Mouse (Mus musculus): ENCODE measurements around the gene Lama4.
A peak's percentile ranks its signal among the peaks of the same experiment; 100 is the strongest.

Gene Lama4

GRCm38 (mm10) chr10:38965075-38965781 is at the start of gene Lama4:
TSS of gene Lama4 (plus strand) at chr10:38965515.
- DNase-seq, result peak; percentile 99

DNA sequence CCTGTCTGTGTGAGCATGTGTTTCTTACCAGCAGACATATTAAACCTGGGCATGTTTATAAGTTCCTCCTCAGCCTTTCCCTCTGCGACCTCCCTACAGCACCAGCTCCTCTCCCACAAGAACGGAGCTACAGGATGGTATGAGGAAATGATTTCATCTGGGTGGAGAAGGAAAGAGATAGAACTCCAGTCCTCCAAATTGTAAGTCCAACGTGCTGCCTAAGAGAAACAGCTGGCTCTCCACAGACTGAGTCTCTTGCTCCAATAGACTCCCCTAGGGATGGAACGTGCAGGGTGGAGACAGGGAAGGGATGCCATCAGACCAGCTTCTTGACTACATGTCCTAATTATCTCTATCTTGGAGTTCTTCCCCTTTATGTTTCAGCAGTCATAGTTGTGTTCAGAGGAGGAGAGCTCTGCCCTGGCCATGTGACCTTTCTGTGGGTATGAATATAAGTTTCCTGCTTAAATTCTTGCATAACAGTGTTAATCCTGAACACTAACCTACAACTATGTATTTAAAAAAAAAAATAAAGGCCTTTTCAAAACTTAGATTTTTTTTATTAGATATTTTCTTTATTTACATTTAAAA is 49.2 kb upstream of the Lama4 start:
- DNase-seq, result peak; percentile 96

GRCm38 (mm10) chr10:38928940-38929697 is 36.2 kb upstream of the Lama4 start:
- peak; percentile 87 for DNase-seq

GRCm38 (mm10) chr10:38944701-38945100 is 20.6 kb upstream of the Lama4 start:
- DNase-seq, result peak; percentile 51

- DNase-seq, result peak; percentile 98
These were observed 3.4 kb upstream of the Lama4 start for GRCm38 (mm10) chr10:38961920-38962319.

DNA sequence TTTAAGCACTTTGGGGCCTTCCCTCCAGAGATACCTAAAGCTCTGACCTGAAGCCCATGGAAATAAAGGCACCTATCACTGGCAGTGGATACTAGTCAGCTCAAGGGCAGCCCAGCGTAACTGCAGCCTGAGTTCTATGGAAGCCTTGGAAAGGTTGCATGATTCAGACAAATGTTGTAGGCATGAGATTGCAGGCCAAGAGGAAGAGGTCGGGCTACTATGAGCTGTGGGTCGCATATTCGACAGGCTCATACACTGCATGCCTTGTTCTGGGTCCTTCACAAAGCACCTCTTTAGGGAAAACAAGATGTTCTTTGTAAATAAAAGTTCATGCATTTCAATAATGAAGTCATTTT is 618 bp upstream of the Lama4 start:
- DNase-seq, result no peak

- DNase-seq, result peak; percentile 95
These were observed 542 bp downstream of the Lama4 start for GRCm38 (mm10) chr10:38965857-38966256.

- DNase-seq, result peak; percentile 73
These were observed 1.3 kb downstream of the Lama4 start for GRCm38 (mm10) chr10:38966646-38967045.

GRCm38 (mm10) chr10:38968326-38969072 is 3.2 kb downstream of the Lama4 start:
- DNase-seq, result peak; percentile 93

DNA sequence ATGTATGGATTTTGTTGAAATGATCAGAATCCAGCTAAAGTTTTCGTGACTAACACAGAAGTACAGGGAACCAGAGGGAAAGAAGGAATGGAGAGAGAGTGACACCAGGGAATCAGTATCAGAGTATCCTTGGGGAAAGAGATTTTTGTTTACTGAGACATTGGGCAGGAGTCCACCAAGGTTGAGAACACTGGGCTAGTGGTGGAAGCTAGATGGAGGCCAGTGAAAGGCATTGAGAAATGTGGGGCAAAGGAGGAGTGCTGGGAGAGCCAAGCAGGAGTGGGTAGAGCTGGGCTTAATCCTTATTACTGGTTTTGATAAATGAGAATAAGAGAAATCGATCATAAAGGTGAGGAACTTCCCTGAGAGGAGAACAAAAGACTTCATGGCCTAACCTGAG is 4.2 kb downstream of the Lama4 start:
- DNase-seq, result peak; percentile 86

DNA sequence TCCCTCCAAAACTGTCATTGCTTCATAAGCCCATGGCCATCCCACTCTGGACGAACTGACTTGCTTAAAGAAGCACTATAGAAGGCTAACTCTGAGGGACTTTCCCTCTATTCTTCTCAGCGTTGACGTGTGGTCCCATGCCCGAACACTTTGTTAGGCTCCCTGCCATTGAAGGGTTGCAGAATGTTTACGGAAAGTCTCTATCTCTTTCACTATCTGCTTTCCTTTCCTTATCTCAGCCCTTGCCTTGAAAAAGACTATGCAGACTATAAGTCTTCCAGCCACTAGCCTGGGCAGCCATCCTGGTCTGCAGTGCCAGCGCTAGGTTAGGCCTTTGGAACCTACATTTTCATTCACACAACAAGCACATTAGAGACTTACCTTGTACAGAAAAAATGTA is 4.7 kb downstream of the Lama4 start:
- DNase-seq, result peak; percentile 84

DNA sequence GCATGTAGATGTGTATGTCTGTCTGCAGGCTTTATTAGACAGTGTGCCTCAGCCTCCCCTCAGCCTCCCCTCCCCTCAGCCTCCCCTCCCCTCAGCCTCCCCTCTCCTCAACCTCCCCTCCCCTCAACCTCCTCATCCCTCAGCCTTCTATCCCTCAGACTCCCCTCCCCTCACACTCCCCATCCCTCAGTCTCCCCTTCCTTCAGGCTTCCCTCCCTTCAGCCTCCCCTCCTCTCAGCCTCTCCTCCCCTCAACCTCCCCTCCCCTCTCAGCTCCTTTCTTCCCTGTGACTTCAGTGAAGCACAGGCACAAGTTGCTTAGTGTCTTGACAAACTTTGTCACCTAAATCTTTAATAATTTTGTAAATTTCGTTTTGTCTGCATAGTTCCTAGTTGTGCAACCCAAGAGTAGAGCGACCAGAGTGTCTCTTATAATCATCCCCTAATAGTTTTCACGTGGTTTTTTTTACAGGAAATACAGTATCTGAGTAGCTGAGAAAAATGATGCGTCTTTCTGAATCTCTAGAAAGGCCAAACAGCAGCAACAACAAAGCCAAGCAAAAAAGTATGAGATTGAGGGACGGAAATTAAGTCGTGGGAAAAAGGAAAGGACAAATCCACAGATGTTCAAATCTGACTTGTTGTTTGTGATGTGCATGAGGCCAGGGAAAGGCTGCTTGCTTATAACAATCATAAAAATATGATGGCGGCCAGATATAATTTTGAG is 7.1 kb downstream of the Lama4 start:
- peak; percentile 67 for DNase-seq

GRCm38 (mm10) chr10:38973016-38973415 is 7.7 kb downstream of the Lama4 start:
- peak; percentile 74 for DNase-seq

DNA sequence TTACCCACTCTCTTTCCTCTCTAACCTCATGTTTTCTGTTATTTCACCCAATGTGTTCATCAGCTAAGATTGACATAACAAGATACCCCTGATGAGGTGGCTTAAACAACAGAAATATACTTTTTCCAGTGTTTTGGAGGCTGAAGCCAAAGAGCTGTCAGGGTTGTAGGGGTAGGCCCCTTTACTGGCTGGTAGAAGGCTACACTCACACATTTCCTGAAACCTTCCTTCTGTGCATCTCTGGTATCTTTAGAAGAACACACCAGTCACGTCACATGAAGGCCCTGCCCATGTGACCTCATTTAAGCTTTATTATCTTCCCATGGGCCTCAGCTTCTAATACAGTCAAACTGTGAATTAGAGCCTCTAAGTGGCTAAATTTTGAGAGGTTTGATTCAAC is 12.9 kb downstream of the Lama4 start:
- peak; percentile 77 for DNase-seq

GRCm38 (mm10) chr10:38979699-38980098 is 14.4 kb downstream of the Lama4 start:
- DNase-seq, result peak; percentile 94

DNA sequence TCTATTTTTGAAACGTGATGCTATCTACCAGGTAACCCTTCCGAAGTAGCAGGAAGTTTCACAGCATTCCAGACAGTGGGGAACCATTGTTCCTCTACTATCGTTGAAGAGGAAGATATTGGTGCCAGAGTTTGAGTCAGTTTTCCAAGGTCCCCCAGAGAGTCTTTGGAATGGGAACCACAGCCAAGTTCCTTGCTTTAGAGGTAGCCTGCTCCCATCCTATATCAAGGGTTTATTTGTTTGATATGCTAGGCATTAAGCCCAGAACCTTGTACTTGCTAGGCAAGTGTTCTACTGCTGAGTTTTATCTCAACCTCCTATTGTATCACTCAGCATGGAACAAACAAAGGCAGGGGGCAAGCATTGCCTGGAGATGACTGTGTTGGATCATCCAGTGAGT is 15.7 kb downstream of the Lama4 start:
- peak; percentile 98 for DNase-seq

GRCm38 (mm10) chr10:38984358-38985075 is 19.2 kb downstream of the Lama4 start:
- DNase-seq, result peak; percentile 87

- peak; percentile 94 for DNase-seq
These were observed 20.7 kb downstream of the Lama4 start for GRCm38 (mm10) chr10:38986053-38986452.

DNA sequence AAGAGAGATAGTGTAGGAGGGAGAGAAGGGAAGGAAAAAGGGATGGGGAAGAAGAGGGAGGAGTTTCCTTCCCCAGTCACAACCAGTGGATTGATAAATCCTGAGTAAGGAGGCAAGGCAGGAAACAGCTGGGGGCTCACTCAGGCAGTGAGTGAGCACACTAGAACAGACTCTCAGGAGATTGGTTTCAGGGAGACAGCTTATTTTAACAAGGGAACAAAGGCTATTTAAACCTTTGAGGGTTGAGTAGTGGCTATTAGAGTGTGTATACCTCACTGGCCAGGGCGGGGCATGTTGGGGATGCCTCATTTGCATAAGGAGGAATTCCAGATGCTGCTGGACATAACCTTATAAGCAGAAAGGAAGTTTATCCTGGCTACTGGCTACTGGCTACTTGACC is 27.5 kb downstream of the Lama4 start:
- DNase-seq, result peak; percentile 93

- peak; percentile 85 for DNase-seq
These were observed 28.5 kb downstream of the Lama4 start for GRCm38 (mm10) chr10:38993632-38994424.
